Mouse (Mus musculus): ENCODE measurements around the gene Strap. TPM values are rescaled to one million over a fixed set of nuclear protein-coding genes. Genes with fewer than 3 reads are reported as not detected.
A peak's percentile ranks its signal among the peaks of the same experiment; 100 is the strongest.

Strap gene
- total and polyA plus RNA-seq, 3 experiments: 109 to 291 (median 245) TPM

DNA sequence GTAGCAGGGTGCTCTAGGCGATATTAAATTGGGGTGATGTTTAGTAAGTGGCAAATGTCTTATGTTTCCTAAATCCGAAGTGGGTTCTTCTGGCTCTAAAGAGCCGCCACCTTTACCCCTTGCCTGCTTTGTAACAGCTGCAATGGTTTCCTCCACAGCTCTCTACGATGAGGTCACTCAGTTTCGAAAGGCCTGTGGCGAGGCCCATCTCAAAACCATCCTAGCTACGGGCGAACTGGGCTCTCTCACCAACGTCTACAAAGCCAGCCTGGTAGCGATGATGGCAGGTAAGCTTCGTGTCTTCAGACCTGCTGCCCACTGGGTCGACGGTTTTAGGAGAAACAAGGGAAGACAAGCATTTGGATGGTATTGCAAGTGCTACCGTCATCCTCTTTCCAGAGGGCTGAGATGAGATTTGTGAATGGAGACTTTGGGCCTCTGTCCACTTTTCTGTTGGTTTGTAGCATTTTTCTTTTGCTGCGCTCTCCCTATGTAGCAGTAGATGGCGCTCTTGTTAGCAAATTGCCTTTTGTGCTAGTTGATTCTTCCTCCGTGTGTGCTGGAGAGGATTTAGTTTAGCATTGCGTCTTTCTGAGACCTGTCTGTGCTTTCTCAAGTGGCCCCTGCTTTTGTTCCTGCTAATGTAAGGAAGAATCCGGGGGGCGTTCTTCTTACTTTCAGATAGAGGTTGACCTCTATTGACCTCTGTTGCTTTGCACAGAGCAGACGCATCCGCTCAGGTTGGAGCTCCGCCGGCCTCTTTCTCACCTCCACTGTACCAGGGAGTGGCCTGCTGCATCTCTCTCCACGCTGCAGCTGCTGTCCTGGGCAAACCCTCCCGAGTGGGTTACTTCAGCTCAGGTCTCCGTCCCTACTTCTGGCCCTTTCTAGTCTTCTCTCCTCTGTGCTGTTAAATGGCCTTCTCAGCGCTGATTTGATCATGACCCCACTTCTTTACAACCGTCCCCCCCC is 62.0 kb downstream of the Strap start:
- Histone ChIP-seq H3K9ac (ENCODE audit: insufficient read depth, low read depth) (no peak overlapping the region), H3K4me2 (ENCODE audit: insufficient read depth, low read depth, poor library complexity, severe bottlenecking) (no peak overlapping the region), H3K27me3 (replicated peaks) (no peaks in the 10 kb centered on the region), H3K9me3 (replicated peaks; ENCODE audit: low read length) (peaks cover 8% of the 10 kb centered on the region), H3K4me3 (replicated peaks in 1 of 3; ENCODE audit: low read depth in 2 of 3, low read length in 2 of 3, poor library complexity in 1 of 3) (no peak overlapping the region), H3K4me1 (ENCODE audit: control insufficient read depth in 1 of 2, insufficient read depth in 2 of 2) (peaks cover 0 to 2% of the 10 kb centered on the region in 2 experiments; a peak in 1 of 4 replicates), H3K27ac (ENCODE audit: insufficient read depth, low read depth) (no peak overlapping the region), H3K79me2 (replicated peaks; ENCODE audit: control insufficient read depth, extremely low read depth, insufficient read depth, poor library complexity, severe bottlenecking) (no peaks in the 10 kb centered on the region), H3K36me3 (replicated peaks in 1 of 2; ENCODE audit: control insufficient read depth in 1 of 2, insufficient read depth in 1 of 2, low read length in 1 of 2) (peaks cover 34 to 80% of the 10 kb centered on the region in 2 experiments)
- peak; percentile 27 for DNase-seq (ENCODE audit: extremely low read depth)
- in situ Hi-C loops (cut with MboI; ENCODE audit: low pct_ligation_motif_present, low pct_unique_long_range_greater_than_20kb, low sequenced_read_pairs): loop anchor here (25.0 kb wide), 1 partner anchor 365 kb away; no protein-coding TSS in a partner anchor
- dilution Hi-C loops (cut with MboI; ENCODE audit: extremely low pct_ligation_motif_present, extremely low pct_unique_long_range_greater_than_20kb, low sequenced_read_pairs): no loop called here
- TF ChIP-seq NRF1 (IDR thresholded peaks at IDR 0.05; ENCODE audit: low read depth, low read length) (no peak), SMC3 (IDR thresholded peaks at IDR 0.05; ENCODE audit: low read depth, low read length) (peak; percentile 40), CTCF (conservative IDR thresholded peaks at IDR 0.05 in 1 of 2, IDR thresholded peaks at IDR 0.05 in 1 of 2; ENCODE audit: low read depth in 2 of 2, low read length in 2 of 2) (peak; percentile 43 to 68), TBP (conservative IDR thresholded peaks at IDR 0.05; ENCODE audit: low read depth, low read length) (no peak), RAD21 (IDR thresholded peaks at IDR 0.05; ENCODE audit: low read depth, low read length) (peak; percentile 71)

DNA sequence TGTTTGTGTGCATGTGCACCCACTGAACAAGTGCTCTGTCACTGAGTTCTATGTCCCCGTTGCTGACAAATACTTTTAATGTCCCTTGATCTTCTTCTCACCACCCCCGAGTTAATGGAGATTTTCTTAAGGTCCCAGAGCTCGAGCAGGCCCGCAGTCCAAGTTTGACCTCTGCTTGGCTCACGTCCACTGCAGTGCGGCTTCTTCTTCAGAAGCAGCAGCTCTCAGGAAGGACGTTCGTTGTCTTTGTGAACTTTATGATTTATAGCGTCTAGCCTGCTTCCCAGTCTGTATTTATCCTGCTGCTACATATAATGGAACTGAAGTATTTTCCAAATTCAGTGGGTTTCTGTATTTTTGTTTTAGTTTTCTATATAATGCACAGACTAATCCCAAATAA is 64.4 kb downstream of the Strap start:
- dilution Hi-C loops (cut with MboI; ENCODE audit: extremely low pct_ligation_motif_present, extremely low pct_unique_long_range_greater_than_20kb, low sequenced_read_pairs): no loop called here
- no peak for TF ChIP-seq RCOR1 (conservative IDR thresholded peaks at IDR 0.05; ENCODE audit: low read depth, low read length)
- TF ChIP-seq TBP (conservative IDR thresholded peaks at IDR 0.05; ENCODE audit: low read depth, low read length): no peak
- in situ Hi-C loops (cut with MboI; ENCODE audit: low pct_ligation_motif_present, low pct_unique_long_range_greater_than_20kb, low sequenced_read_pairs): loop anchor here (25.0 kb wide), 1 partner anchor 363 kb away; no protein-coding TSS in a partner anchor

More for the DNA sequence above, 64.4 kb downstream of the Strap start:
- DNase-seq (ENCODE audit: extremely low read depth): no peak
- Histone ChIP-seq H3K9me3 (replicated peaks; ENCODE audit: low read length) (peaks cover 8% of the 10 kb centered on the region), H3K4me2 (ENCODE audit: insufficient read depth, low read depth, poor library complexity, severe bottlenecking) (no peak overlapping the region), H3K4me1 (ENCODE audit: control insufficient read depth in 1 of 2, insufficient read depth in 2 of 2) (no peaks in the 10 kb centered on the region), H3K27ac (ENCODE audit: insufficient read depth, low read depth) (no peak overlapping the region), H3K27me3 (replicated peaks) (no peaks in the 10 kb centered on the region), H3K79me2 (replicated peaks; ENCODE audit: control insufficient read depth, extremely low read depth, insufficient read depth, poor library complexity, severe bottlenecking) (no peaks in the 10 kb centered on the region), H3K4me3 (replicated peaks in 1 of 3; ENCODE audit: low read depth in 2 of 3, low read length in 2 of 3, poor library complexity in 1 of 3) (no peak overlapping the region), H3K9ac (ENCODE audit: insufficient read depth, low read depth) (no peak overlapping the region), H3K36me3 (replicated peaks in 1 of 2; ENCODE audit: control insufficient read depth in 1 of 2, insufficient read depth in 1 of 2, low read length in 1 of 2) (peaks cover 31 to 80% of the 10 kb centered on the region in 2 experiments)

Other genes starting within 250 kb of the Strap start
- 2.2 TPM in 2 replicates for gene Eps8, start 80.2 kb upstream of the Strap start, total RNA-seq (2012; rRNA removed)
- gene Eps8, start 80.2 kb upstream of the Strap start, total RNA-seq (2014; rRNA removed): 2.2 and 2.4 TPM in 2 replicates
- gene Eps8, start 80.2 kb upstream of the Strap start, polyA plus RNA-seq (2012; ENCODE audit: insufficient read length, low read depth): 6.5 and 7.4 TPM in 2 replicates
- 59.5 and 60.1 TPM in 2 replicates for gene Dera, start 19.5 kb downstream of the Strap start, total RNA-seq (2012; rRNA removed)
- gene Dera, start 19.5 kb downstream of the Strap start, total RNA-seq (2014; rRNA removed): 73.4 and 78.0 TPM in 2 replicates
- 56.5 and 80.6 TPM in 2 replicates for gene Dera, start 19.5 kb downstream of the Strap start, polyA plus RNA-seq (2012; ENCODE audit: insufficient read length, low read depth)

Measured in CH12.LX (cell line).